Mouse (Mus musculus): ENCODE measurements at regions not wholly inside any gene's neighbourhood (a gene's known extent, or its start where the extent isn't known, plus 50 kb on each side); places are given as distances from the start of the nearest gene placed in this dataset.

GRCm38 (mm10) chr19:56086413-56087083, 200.4 kb upstream of the Habp2 start:
- 92% methylated on average over 7 of the region's 7 CpGs for WGBS

GRCm38 (mm10) chr19:56087127-56087526, 199.8 kb upstream of the Habp2 start:
- H3K4me1 ChIP-seq (ENCODE audit: control insufficient read depth, insufficient read depth, low read length): no peaks in the 10 kb centered on the region
- no peak for ATAC-seq
- H3K9me3 ChIP-seq (replicated peaks; ENCODE audit: control insufficient read depth, low read length, poor library complexity, severe bottlenecking): peaks cover 8% of the 10 kb centered on the region; the same call in 1 of the 2 replicates
- H3K36me3 ChIP-seq (ENCODE audit: control insufficient read depth, insufficient read depth, low read length): no peaks in the 10 kb centered on the region
- no peak overlapping the region for H3K27ac ChIP-seq (ENCODE audit: low read length)
- 92% methylated on average over 6 of the region's 6 CpGs for WGBS
- no peak overlapping the region for H3K4me2 ChIP-seq (ENCODE audit: low read length)
- H3K27me3 ChIP-seq (ENCODE audit: control insufficient read depth, insufficient read depth, low read depth, low read length): no peaks in the 10 kb centered on the region
- no peak overlapping the region for H3K9ac ChIP-seq (ENCODE audit: low read depth, low read length)
- no peak overlapping the region for H3K4me3 ChIP-seq (ENCODE audit: low read depth, low read length)

More at GRCm38 (mm10) chr19:56086413-56087083, 200.4 kb upstream of the Habp2 start:
- no peaks in the 10 kb centered on the region for H3K36me3 ChIP-seq (ENCODE audit: control insufficient read depth, insufficient read depth, low read length)
- H3K27ac ChIP-seq (ENCODE audit: low read length): no peak overlapping the region
- H3K4me2 ChIP-seq (ENCODE audit: low read length): no peak overlapping the region
- no peaks in the 10 kb centered on the region for H3K4me1 ChIP-seq (ENCODE audit: control insufficient read depth, insufficient read depth, low read length)
- no peak overlapping the region for H3K4me3 ChIP-seq (ENCODE audit: low read depth, low read length)
- peaks cover 8% of the 10 kb centered on the region; the same call in 1 of the 2 replicates for H3K9me3 ChIP-seq (replicated peaks; ENCODE audit: control insufficient read depth, low read length, poor library complexity, severe bottlenecking)
- no peak for ATAC-seq
- H3K27me3 ChIP-seq (ENCODE audit: control insufficient read depth, insufficient read depth, low read depth, low read length): no peaks in the 10 kb centered on the region
- H3K9ac ChIP-seq (ENCODE audit: low read depth, low read length): no peak overlapping the region

GRCm38 (mm10) chr19:56089795-56090375, 197.1 kb upstream of the Habp2 start:
- Histone ChIP-seq H3K9me3 (replicated peaks; ENCODE audit: control insufficient read depth, low read length, poor library complexity, severe bottlenecking) (no peaks in the 10 kb centered on the region), H3K4me2 (ENCODE audit: low read length) (no peak overlapping the region), H3K27me3 (ENCODE audit: control insufficient read depth, insufficient read depth, low read depth, low read length) (no peaks in the 10 kb centered on the region), H3K4me1 (ENCODE audit: control insufficient read depth, insufficient read depth, low read length) (no peaks in the 10 kb centered on the region), H3K27ac (ENCODE audit: low read length) (no peak overlapping the region), H3K36me3 (ENCODE audit: control insufficient read depth, insufficient read depth, low read length) (no peaks in the 10 kb centered on the region), H3K9ac (ENCODE audit: low read depth, low read length) (no peak overlapping the region), H3K4me3 (ENCODE audit: low read depth, low read length) (no peak overlapping the region)
- no peak for ATAC-seq
- whole genome bisulfite sequencing: 95% methylated on average over 17 of the region's 17 CpGs

- no peak for ATAC-seq
- Histone ChIP-seq H3K9ac (ENCODE audit: low read depth, low read length) (no peak overlapping the region), H3K27me3 (ENCODE audit: control insufficient read depth, insufficient read depth, low read depth, low read length) (no peaks in the 10 kb centered on the region), H3K36me3 (ENCODE audit: control insufficient read depth, insufficient read depth, low read length) (no peaks in the 10 kb centered on the region), H3K4me2 (ENCODE audit: low read length) (no peak overlapping the region), H3K27ac (ENCODE audit: low read length) (no peak overlapping the region), H3K4me1 (ENCODE audit: control insufficient read depth, insufficient read depth, low read length) (no peaks in the 10 kb centered on the region), H3K4me3 (ENCODE audit: low read depth, low read length) (no peak overlapping the region), H3K9me3 (replicated peaks; ENCODE audit: control insufficient read depth, low read length, poor library complexity, severe bottlenecking) (no peaks in the 10 kb centered on the region)
- WGBS: 97% methylated on average over 5 of the region's 5 CpGs
Observed at GRCm38 (mm10) chr19:56091581-56091980, 195.4 kb upstream of the Habp2 start.

GRCm38 (mm10) chr19:56095873-56096272, 191.1 kb upstream of the Habp2 start:
- ATAC-seq: no peak
- Histone ChIP-seq H3K9ac (ENCODE audit: low read depth, low read length) (no peak overlapping the region), H3K27ac (ENCODE audit: low read length) (no peak overlapping the region), H3K4me3 (ENCODE audit: low read depth, low read length) (no peak overlapping the region), H3K4me1 (ENCODE audit: control insufficient read depth, insufficient read depth, low read length) (no peaks in the 10 kb centered on the region), H3K27me3 (ENCODE audit: control insufficient read depth, insufficient read depth, low read depth, low read length) (no peaks in the 10 kb centered on the region), H3K36me3 (ENCODE audit: control insufficient read depth, insufficient read depth, low read length) (no peaks in the 10 kb centered on the region), H3K9me3 (replicated peaks; ENCODE audit: control insufficient read depth, low read length, poor library complexity, severe bottlenecking) (no peaks in the 10 kb centered on the region), H3K4me2 (ENCODE audit: low read length) (no peak overlapping the region)
- WGBS: 90% methylated on average over 6 of the region's 6 CpGs

GRCm38 (mm10) chr19:56099725-56100124, 187.2 kb upstream of the Habp2 start:
- no peak overlapping the region for H3K4me3 ChIP-seq (ENCODE audit: low read depth, low read length)
- WGBS: 88% methylated on average over 9 of the region's 9 CpGs
- no peak overlapping the region for H3K4me2 ChIP-seq (ENCODE audit: low read length)
- H3K9ac ChIP-seq (ENCODE audit: low read depth, low read length): no peak overlapping the region
- no peaks in the 10 kb centered on the region for H3K9me3 ChIP-seq (replicated peaks; ENCODE audit: control insufficient read depth, low read length, poor library complexity, severe bottlenecking)
- H3K27ac ChIP-seq (ENCODE audit: low read length): no peak overlapping the region
- no peaks in the 10 kb centered on the region for H3K27me3 ChIP-seq (ENCODE audit: control insufficient read depth, insufficient read depth, low read depth, low read length)
- no peaks in the 10 kb centered on the region for H3K36me3 ChIP-seq (ENCODE audit: control insufficient read depth, insufficient read depth, low read length)
- H3K4me1 ChIP-seq (ENCODE audit: control insufficient read depth, insufficient read depth, low read length): no peaks in the 10 kb centered on the region
- no peak for ATAC-seq

- no peak overlapping the region for H3K4me3 ChIP-seq (ENCODE audit: low read depth, low read length)
- ATAC-seq: no peak
- no peaks in the 10 kb centered on the region for H3K9me3 ChIP-seq (replicated peaks; ENCODE audit: control insufficient read depth, low read length, poor library complexity, severe bottlenecking)
- H3K27ac ChIP-seq (ENCODE audit: low read length): no peak overlapping the region
- H3K4me2 ChIP-seq (ENCODE audit: low read length): no peak overlapping the region
- H3K27me3 ChIP-seq (ENCODE audit: control insufficient read depth, insufficient read depth, low read depth, low read length): no peaks in the 10 kb centered on the region
- H3K36me3 ChIP-seq (ENCODE audit: control insufficient read depth, insufficient read depth, low read length): no peaks in the 10 kb centered on the region
- 70% methylated on average over 4 of the region's 4 CpGs for WGBS
- H3K4me1 ChIP-seq (ENCODE audit: control insufficient read depth, insufficient read depth, low read length): no peaks in the 10 kb centered on the region
- H3K9ac ChIP-seq (ENCODE audit: low read depth, low read length): no peak overlapping the region
Observed at GRCm38 (mm10) chr19:56100131-56100872, 186.6 kb upstream of the Habp2 start.

GRCm38 (mm10) chr19:56102454-56103080, 184.4 kb upstream of the Habp2 start:
- H3K4me3 ChIP-seq (ENCODE audit: low read depth, low read length): no peak overlapping the region
- no peaks in the 10 kb centered on the region for H3K27me3 ChIP-seq (ENCODE audit: control insufficient read depth, insufficient read depth, low read depth, low read length)
- H3K27ac ChIP-seq (ENCODE audit: low read length): no peak overlapping the region
- no peaks in the 10 kb centered on the region for H3K36me3 ChIP-seq (ENCODE audit: control insufficient read depth, insufficient read depth, low read length)
- H3K4me2 ChIP-seq (ENCODE audit: low read length): no peak overlapping the region
- no peaks in the 10 kb centered on the region for H3K4me1 ChIP-seq (ENCODE audit: control insufficient read depth, insufficient read depth, low read length)
- H3K9me3 ChIP-seq (replicated peaks; ENCODE audit: control insufficient read depth, low read length, poor library complexity, severe bottlenecking): no peaks in the 10 kb centered on the region
- WGBS: 78% methylated on average over 7 of the region's 7 CpGs
- no peak for ATAC-seq
- no peak overlapping the region for H3K9ac ChIP-seq (ENCODE audit: low read depth, low read length)

- Histone ChIP-seq H3K4me3 (ENCODE audit: low read depth, low read length) (no peak overlapping the region), H3K9ac (ENCODE audit: low read depth, low read length) (no peak overlapping the region), H3K36me3 (ENCODE audit: control insufficient read depth, insufficient read depth, low read length) (no peaks in the 10 kb centered on the region), H3K4me2 (ENCODE audit: low read length) (no peak overlapping the region), H3K4me1 (ENCODE audit: control insufficient read depth, insufficient read depth, low read length) (no peaks in the 10 kb centered on the region), H3K27ac (ENCODE audit: low read length) (no peak overlapping the region), H3K27me3 (ENCODE audit: control insufficient read depth, insufficient read depth, low read depth, low read length) (no peaks in the 10 kb centered on the region), H3K9me3 (replicated peaks; ENCODE audit: control insufficient read depth, low read length, poor library complexity, severe bottlenecking) (peaks cover 2% of the 10 kb centered on the region; the same call in 1 of the 2 replicates)
- ATAC-seq: no peak
- 77% methylated on average over 4 of the region's 4 CpGs for WGBS
Observed at GRCm38 (mm10) chr19:56105073-56105451, 181.9 kb upstream of the Habp2 start.

All from midbrain, embryonic 16.5 days (tissue).